Comparison of ENCODE assay signal across 20 mouse cellular contexts in the genomic region with DNA sequence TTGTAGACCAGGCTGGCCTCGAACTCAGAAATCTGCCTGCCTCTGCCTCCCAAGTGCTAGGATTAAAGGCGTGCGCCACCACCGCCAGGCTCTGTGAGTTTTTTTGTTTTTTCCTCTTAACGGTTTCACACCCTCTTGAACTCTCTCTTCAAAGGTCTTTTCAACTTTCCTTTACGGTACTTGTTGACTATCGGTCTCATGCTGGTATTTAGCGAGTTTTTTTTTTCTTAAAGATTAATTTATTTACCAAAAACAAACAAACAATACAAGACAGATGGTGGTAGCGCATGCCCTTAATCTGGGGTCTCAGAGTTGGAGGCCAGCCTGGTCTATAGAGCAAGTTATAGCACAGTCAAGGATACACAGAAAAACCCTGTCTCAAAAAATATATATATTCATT. TPM values are rescaled to one million over a fixed set of nuclear protein-coding genes. Genes with fewer than 3 reads are reported as not detected.
A peak's percentile ranks its signal among the peaks of the same experiment; 100 is the strongest.
DNase-seq lines count a peak whose midpoint lies in the region; ATAC-seq and TF ChIP-seq lines count a peak whose summit lies in the region.
"Had no signal": no experiment of that assay in that cellular context is flagged by ENCODE, and none has a peak within 500 bp of the region (broad histone marks: within the 10 kb centered on the region; RNA-seq: fewer than 3 reads in every experiment).

No protein-coding gene starts in this region.

- H3K4me3 ChIP-seq in lung, embryonic 14.5 days (ENCODE audit: low read depth, low read length), result no peak overlapping the region
- H3K4me3 ChIP-seq in intestine, postnatal 0 days (ENCODE audit: low read depth, low read length), result no peak overlapping the region
- H3K4me3 ChIP-seq: erythroblast, embryonic 14.5 days; hindbrain, embryonic 15.5 days; limb, embryonic 13.5 days had no signal

- H3K4me1 ChIP-seq in lung, embryonic 14.5 days (ENCODE audit: insufficient read depth), result peaks cover 16% of the 10 kb centered on the region
- H3K4me1 ChIP-seq in intestine, postnatal 0 days (replicated peaks; ENCODE audit: control insufficient read depth, insufficient read depth, low read length), result peaks cover 8% of the 10 kb centered on the region

- H3K27ac ChIP-seq in lung, embryonic 14.5 days (ENCODE audit: low read depth), result no peak overlapping the region
- no peak overlapping the region for H3K27ac ChIP-seq in intestine, postnatal 0 days (ENCODE audit: low read depth, low read length)
- H3K27ac ChIP-seq: hindbrain, embryonic 15.5 days; limb, embryonic 13.5 days had no signal

- no peaks in the 10 kb centered on the region for H3K27me3 ChIP-seq in lung, embryonic 14.5 days (ENCODE audit: insufficient read depth, low read length)
- H3K27me3 ChIP-seq in intestine, postnatal 0 days (replicated peaks; ENCODE audit: control insufficient read depth, insufficient read depth, low read length), result no peaks in the 10 kb centered on the region
- H3K27me3 ChIP-seq: hindbrain, embryonic 15.5 days; limb, embryonic 13.5 days had no signal

- no peak for TF ChIP-seq CTCF in lung, embryonic 14.5 days (IDR thresholded peaks at IDR 0.05; ENCODE audit: low read depth)
- no peak for TF ChIP-seq CTCF in intestine, postnatal 0 days (IDR thresholded peaks at IDR 0.05; ENCODE audit: low read depth)

- peak; percentile 58 for DNase-seq in CD4-positive, CD25-positive, alpha-beta regulatory T cell, adult 2 months (ENCODE audit: low read depth, low spot score)
- DNase-seq in lung, embryonic 14.5 days, result peak; percentile 75
- no peak for DNase-seq in lung, postnatal 36 days
- DNase-seq in NIH3T3 (ENCODE audit: low read depth), result peak; percentile 57
- DNase-seq in naive thymus-derived CD4-positive, alpha-beta T cell, adult 2 months (ENCODE audit: low read depth), result peak; percentile 67
- DNase-seq: adrenal gland, postnatal 10 days; cerebellum, adult 18-20 months; cerebellum, postnatal 36 days; kidney, adult 2 months; kidney, postnatal 25 days; layer of hippocampus, adult 9-11 months; lung, postnatal 4 days; thymus, adult 2 months had no signal

- ATAC-seq in CD4-positive, CD25-positive, alpha-beta regulatory T cell, adult 4 months, result no peak
- ATAC-seq in lung, embryonic 14.5 days (ENCODE audit: insufficient read depth), result no peak
- no peak for ATAC-seq in megakaryocyte, adult 5-6 weeks (ENCODE audit: poor library complexity, severe bottlenecking)
- no peak for ATAC-seq in intestine, postnatal 0 days
- ATAC-seq: midbrain, embryonic 16.5 days had no signal

- no peaks in the 10 kb centered on the region for H3K9me3 ChIP-seq in lung, embryonic 14.5 days (ENCODE audit: low read depth, low read length)
- H3K9me3 ChIP-seq in intestine, postnatal 0 days (ENCODE audit: control insufficient read depth), result no peaks in the 10 kb centered on the region
- H3K9me3 ChIP-seq: hindbrain, embryonic 15.5 days; limb, embryonic 13.5 days had no signal

- no peak overlapping the region for H3K9ac ChIP-seq in lung, embryonic 14.5 days
- H3K9ac ChIP-seq in intestine, postnatal 0 days (ENCODE audit: low read depth, low read length), result no peak overlapping the region
- H3K9ac ChIP-seq: hindbrain, embryonic 15.5 days; limb, embryonic 13.5 days had no signal

- no peak overlapping the region for H3K4me2 ChIP-seq in lung, embryonic 14.5 days
- no peak overlapping the region for H3K4me2 ChIP-seq in intestine, postnatal 0 days (replicated peaks; ENCODE audit: low read depth)
- H3K4me2 ChIP-seq: hindbrain, embryonic 15.5 days; limb, embryonic 13.5 days had no signal

- WGBS in lung, embryonic 14.5 days, result 93% methylated on average over 9 of the region's 9 CpGs
- 93% methylated on average over 9 of the region's 9 CpGs for WGBS in intestine, postnatal 0 days

- H3K36me3 ChIP-seq in lung, embryonic 14.5 days (ENCODE audit: insufficient read depth), result peaks cover 5% of the 10 kb centered on the region; the same call in 1 of the 2 replicates
- no peaks in the 10 kb centered on the region for H3K36me3 ChIP-seq in intestine, postnatal 0 days (ENCODE audit: control insufficient read depth, insufficient read depth)

RNA-seq across cellular contexts. Expression of a gene that starts 4.3 kb away (rescaled TPM):
- under 1 TPM in 1 of 2 experiments, not detected in 1; 0.73 TPM for polyA plus RNA-seq in CD4-positive, CD25-positive, alpha-beta regulatory T cell, adult 4 months (2017; shearing (Covaris generic))
- 24.4 and 29.2 TPM in 2 replicates for polyA plus RNA-seq in lung, embryonic 14.5 days (2014; fragmentation: Nextera tagmentation; extraction: Ambion mirVana)
- 0.80 TPM in 2 replicates for total RNA-seq in megakaryocyte, adult 5-6 weeks (2015)
- total RNA-seq in megakaryocyte, adult 5-6 weeks (2017), result 0.28 and 0.51 TPM in 2 replicates
- 9.2 and 10.5 TPM in 2 replicates for polyA plus RNA-seq in intestine, postnatal 0 days (2015; fragmentation: Nextera tagmentation; extraction: Ambion mirVana)

RNA-seq across cellular contexts. Expression of a gene that starts 30.6 kb away (rescaled TPM):
- 1 to 10 TPM; 6.5 to 7.3 TPM for polyA plus RNA-seq in CD4-positive, CD25-positive, alpha-beta regulatory T cell, adult 4 months (2017; shearing (Covaris generic))
- polyA plus RNA-seq in lung, embryonic 14.5 days (2014; fragmentation: Nextera tagmentation; extraction: Ambion mirVana), result 23.0 and 24.1 TPM in 2 replicates
- 10.1 and 11.1 TPM in 2 replicates for total RNA-seq in megakaryocyte, adult 5-6 weeks (2015)
- 12.6 and 12.8 TPM in 2 replicates for total RNA-seq in megakaryocyte, adult 5-6 weeks (2017)
- 9.3 and 10.8 TPM in 2 replicates for polyA plus RNA-seq in intestine, postnatal 0 days (2015; fragmentation: Nextera tagmentation; extraction: Ambion mirVana)

RNA-seq across cellular contexts. Expression of a gene that starts 34.6 kb away (rescaled TPM):
- 10 to 100 TPM; 35.7 TPM for polyA plus RNA-seq in CD4-positive, CD25-positive, alpha-beta regulatory T cell, adult 4 months (2017; shearing (Covaris generic))
- polyA plus RNA-seq in lung, embryonic 14.5 days (2014; fragmentation: Nextera tagmentation; extraction: Ambion mirVana), result 81.9 and 86.3 TPM in 2 replicates
- 30.8 and 42.8 TPM in 2 replicates for total RNA-seq in megakaryocyte, adult 5-6 weeks (2015)
- 18.1 and 24.3 TPM in 2 replicates for total RNA-seq in megakaryocyte, adult 5-6 weeks (2017)
- polyA plus RNA-seq in intestine, postnatal 0 days (2015; fragmentation: Nextera tagmentation; extraction: Ambion mirVana), result 63.3 and 72.1 TPM in 2 replicates

RNA-seq across cellular contexts. Expression of a gene that starts 48.6 kb away (rescaled TPM):
- polyA plus RNA-seq in CD4-positive, CD25-positive, alpha-beta regulatory T cell, adult 4 months (2017; shearing (Covaris generic)), result under 1 TPM; 0.42 to 0.97 TPM
- polyA plus RNA-seq in lung, embryonic 14.5 days (2014; fragmentation: Nextera tagmentation; extraction: Ambion mirVana), result 18.4 and 20.7 TPM in 2 replicates
- 2.9 and 3.1 TPM in 2 replicates for total RNA-seq in megakaryocyte, adult 5-6 weeks (2015)
- total RNA-seq in megakaryocyte, adult 5-6 weeks (2017), result 1.8 and 10.9 TPM in 2 replicates
- polyA plus RNA-seq in intestine, postnatal 0 days (2015; fragmentation: Nextera tagmentation; extraction: Ambion mirVana), result 2.2 and 2.4 TPM in 2 replicates
- polyA plus RNA-seq: erythroblast, embryonic 14.5 days had no signal

RNA-seq across cellular contexts. Expression of a gene that starts 49.5 kb away (rescaled TPM):
- 1 to 10 TPM; 2.2 to 2.9 TPM for polyA plus RNA-seq in CD4-positive, CD25-positive, alpha-beta regulatory T cell, adult 4 months (2017; shearing (Covaris generic))
- polyA plus RNA-seq in lung, embryonic 14.5 days (2014; fragmentation: Nextera tagmentation; extraction: Ambion mirVana), result 23.1 and 23.5 TPM in 2 replicates
- not detected in 2 replicates for total RNA-seq in megakaryocyte, adult 5-6 weeks (2015)
- 0.12 TPM in 1 of 2 replicates, not detected in the other for total RNA-seq in megakaryocyte, adult 5-6 weeks (2017)
- 5.0 and 5.3 TPM in 2 replicates for polyA plus RNA-seq in intestine, postnatal 0 days (2015; fragmentation: Nextera tagmentation; extraction: Ambion mirVana)
